Mouse (Mus musculus): ENCODE data around the gene Tmem126b.

Gene Tmem126b

DNA sequence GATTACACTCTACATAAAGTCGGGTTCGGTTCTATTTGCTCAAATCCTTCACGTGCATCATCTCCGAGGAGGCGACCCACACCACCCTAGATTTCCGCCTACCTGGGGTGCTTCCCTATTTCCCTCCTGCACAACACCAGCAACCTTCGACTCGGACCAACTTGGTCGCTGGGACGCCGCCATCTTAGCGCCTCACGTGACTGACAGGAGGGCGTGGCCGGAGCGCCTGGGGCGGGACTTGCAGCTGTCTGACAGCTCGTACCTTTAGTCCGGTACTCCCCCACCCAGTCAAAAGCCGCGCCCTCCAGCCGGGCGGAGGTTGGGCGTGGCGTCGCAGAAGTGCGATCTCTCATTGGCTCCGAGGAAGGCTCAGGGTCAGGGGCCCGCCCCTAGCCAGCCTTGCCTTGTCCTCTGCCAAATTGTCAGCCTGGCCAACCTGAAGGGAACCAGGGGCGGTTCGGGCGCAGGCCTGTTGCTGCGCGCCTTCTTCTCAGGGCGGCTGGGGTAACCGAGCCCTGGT is at the start of gene Tmem126b:
Gene Tmem126b, minus strand, starts transcription at position 209 of the 520 bp plus-strand sequence.
- DNase-seq: peak; percentile 99

DNA sequence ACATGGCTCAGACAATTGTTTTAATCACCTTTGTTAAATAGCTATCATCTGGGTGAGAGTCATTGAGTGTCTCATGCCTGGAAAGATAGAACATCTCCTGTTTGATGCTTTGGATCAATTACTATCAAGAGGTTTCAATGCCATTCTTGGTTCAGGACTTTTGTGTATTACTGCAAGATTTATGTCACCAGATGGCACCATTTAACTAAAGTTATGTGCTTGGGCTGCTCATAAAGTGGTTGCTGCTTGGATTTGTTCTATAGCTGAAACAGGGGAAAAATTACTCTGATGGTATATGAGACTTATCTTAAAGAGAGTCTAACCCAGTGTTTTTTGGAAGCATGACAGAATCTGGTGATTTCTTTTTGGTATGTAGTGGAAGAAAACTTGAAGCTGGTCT is 36.5 kb upstream of the Tmem126b start:
- peak; percentile 4 for DNase-seq

GRCm38 (mm10) chr7:90508124-90508523 is 32.3 kb upstream of the Tmem126b start:
- DNase-seq: no peak

- no peak for DNase-seq
These were observed 6.8 kb upstream of the Tmem126b start for GRCm38 (mm10) chr7:90482607-90483006.

GRCm38 (mm10) chr7:90476313-90477245 is 778 bp upstream of the Tmem126b start, which contains the start of gene Dlg2:
Gene Dlg2 (plus strand): TSS chr7:90476672.
- peak; percentile 44 for DNase-seq

- DNase-seq: no peak
These were observed 2.3 kb downstream of the Tmem126b start for GRCm38 (mm10) chr7:90473511-90473910.

DNA sequence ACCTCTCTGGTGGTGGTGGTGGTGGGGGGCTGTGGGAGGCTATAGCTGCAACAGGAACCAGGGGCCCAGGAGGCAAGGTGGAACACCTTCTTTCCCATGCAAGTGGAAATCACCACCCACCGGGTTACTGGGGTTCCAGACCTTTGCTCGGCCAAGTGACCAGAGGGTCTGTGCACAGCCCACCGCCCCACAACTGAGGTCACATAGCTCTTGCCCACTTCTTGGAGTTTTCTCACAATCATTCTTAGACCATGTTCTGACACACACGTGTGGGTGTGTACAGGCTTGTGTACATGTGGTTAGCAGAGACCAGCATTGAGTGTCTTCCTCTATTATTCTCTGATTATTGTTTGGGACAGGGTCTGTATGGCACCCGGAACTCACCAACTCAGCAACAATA is 14.4 kb downstream of the Tmem126b start:
- no peak for DNase-seq

DNA sequence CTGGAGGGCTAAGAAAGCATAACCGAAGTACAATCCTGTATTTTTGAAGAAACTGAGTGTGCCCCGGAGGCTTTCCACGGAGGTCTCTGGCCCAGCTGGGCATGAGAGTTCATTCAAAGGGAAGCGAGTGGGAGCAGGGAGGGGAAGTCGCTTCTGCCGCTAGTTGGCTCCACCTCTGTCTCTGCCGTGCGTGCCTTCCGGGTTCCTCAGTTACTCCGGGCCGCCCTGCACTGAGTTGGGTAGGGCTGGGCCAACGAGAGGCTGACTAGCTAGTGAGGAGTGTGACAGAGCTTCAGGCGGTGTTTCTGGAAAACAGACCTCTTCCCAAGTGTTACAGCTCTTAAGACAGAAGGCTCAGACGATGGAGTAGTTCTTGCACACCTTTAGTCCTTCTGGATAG is 14.9 kb downstream of the Tmem126b start:
- DNase-seq: no peak

- DNase-seq: no peak
These were observed 15.5 kb downstream of the Tmem126b start for GRCm38 (mm10) chr7:90460330-90460729.

- DNase-seq: no peak
These were observed 18.3 kb downstream of the Tmem126b start for GRCm38 (mm10) chr7:90457517-90457916.

- DNase-seq: peak; percentile 88
These were observed 18.8 kb downstream of the Tmem126b start, which contains the start of gene Tmem126a for GRCm38 (mm10) chr7:90456845-90457468. Gene Tmem126a (minus strand): TSS chr7:90457229.

- DNase-seq: no peak
These were observed 19.5 kb downstream of the Tmem126b start for GRCm38 (mm10) chr7:90456149-90456844.

DNA sequence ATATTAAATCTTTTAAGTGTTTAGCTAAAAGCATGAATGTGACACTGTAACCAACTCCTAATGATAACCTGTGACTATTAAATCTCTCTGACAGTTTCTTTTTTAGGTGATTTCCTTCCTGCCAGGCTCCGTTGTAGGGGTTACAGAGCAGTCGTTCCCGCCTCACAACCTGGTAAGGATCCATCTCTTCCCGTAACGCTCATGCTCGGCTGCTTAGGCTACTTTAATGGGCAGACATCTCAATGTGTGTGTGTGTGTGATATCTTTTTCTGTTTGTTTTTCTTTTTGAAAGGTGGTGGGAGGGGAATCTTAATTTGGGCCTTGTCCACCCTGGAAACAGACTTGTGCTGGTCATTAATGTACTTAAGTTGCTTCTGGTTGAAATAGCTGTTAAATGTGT is 31.6 kb downstream of the Tmem126b start:
- no peak for DNase-seq

GRCm38 (mm10) chr7:90443101-90444091 is 32.4 kb downstream of the Tmem126b start:
- DNase-seq: peak; percentile 63

GRCm38 (mm10) chr7:90442518-90443080 is 33.2 kb downstream of the Tmem126b start, which contains the start of gene Crebzf:
Gene Crebzf (plus strand): TSS chr7:90442729.
- DNase-seq: peak; percentile 98

DNA sequence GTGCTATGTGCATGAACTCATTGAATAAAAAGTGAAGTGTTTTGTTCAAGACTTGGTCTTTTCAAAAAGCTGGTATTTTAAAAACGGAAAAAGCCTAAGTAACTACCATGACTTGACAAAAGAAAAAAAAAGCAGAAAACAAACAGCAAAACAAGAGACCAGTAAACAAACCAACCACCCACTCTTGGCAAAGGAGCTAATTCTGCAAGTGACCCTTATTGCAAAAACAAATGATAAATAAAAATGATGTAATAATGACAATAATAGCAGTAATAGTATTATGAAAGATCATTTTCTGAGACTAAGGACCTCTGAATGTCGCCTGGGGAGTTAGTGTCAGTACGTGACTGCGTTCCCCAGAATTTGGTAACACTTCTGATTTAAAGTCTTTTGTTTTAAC is 33.7 kb downstream of the Tmem126b start:
- no peak for DNase-seq

GRCm38 (mm10) chr7:90440044-90440443 is 35.8 kb downstream of the Tmem126b start:
- no peak for DNase-seq

DNA sequence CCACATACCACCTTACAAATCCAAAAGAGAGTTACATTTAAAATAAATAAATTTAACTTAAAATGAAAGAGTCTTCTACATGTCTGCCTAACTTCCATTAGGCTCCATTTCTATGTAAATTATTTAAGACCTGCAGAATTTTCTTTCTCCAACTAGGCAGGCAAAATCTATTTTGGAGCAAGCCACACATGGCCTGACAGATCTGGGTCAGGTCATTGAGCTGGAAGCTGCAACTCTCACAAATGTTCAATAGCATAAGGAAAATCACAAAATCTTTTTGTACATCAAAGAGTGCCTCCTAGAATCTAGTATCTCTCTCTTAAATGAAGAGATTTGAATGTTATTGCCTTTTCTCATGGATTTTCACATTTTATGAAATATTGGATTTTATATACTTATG is 43.6 kb downstream of the Tmem126b start:
- DNase-seq: no peak

DNA sequence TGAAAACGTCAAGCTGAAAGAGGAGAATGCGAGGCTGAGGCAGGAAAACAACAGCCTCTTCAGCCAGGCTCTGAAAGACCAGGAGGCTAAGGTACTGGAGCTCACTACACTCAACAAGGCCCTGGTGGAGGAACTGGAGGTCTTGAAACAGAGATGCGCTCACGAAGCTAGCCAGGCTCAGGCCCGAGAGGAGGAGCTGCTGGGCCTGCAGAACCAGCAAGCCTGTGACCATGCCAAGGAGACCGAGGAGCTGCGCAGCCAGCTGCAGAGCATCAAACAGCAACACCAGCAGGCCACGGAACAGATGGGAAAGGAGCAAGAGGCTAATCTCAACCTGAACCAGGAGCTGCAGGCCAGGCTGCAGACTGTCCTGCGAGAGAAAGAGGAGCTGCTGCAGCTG is 48.8 kb downstream of the Tmem126b start:
- DNase-seq: no peak

GRCm38 (mm10) chr7:90426020-90427001 is 49.5 kb downstream of the Tmem126b start, which contains the start of gene Ccdc89:
Gene Ccdc89 (plus strand): TSS chr7:90426577.
- DNase-seq: peak; percentile 90

Measured in layer of hippocampus, adult 9-11 months (tissue).